Mouse (Mus musculus) stomach, postnatal 0 days (tissue): Measurements from ENCODE around the gene Dock2. TPM values are rescaled to one million over a fixed set of nuclear protein-coding genes. Genes with fewer than 3 reads are reported as not detected.

Experiments
- ATAC-seq: fragments of 200-750 bp; cut with Nextera tagmentation; 2 replicates; pipeline ENCODE4 v1.8.0; 2017; ENCODE audit not compliant: low FRiP score, low TSS enrichment
- DNase-seq: peaks from one replicate; pipeline ENCODE4 v3.0.0-alpha.2; 2016; ENCODE audit warnings: low spot score
- H3K27ac ChIP-seq: fragments of 300-500 bp; sonication (generic); replicated peaks from 2 replicates; pipeline ENCODE4 v1.5.1; 2014; ENCODE audit warnings: mild to moderate bottlenecking, control low read depth
- H3K27me3 ChIP-seq: fragments of 300-500 bp; sonication (generic); 2 replicates; pipeline ENCODE4 v1.6.1; 2014; ENCODE audit warnings: low read length; ENCODE audit not compliant: control insufficient read depth, insufficient read depth
- H3K36me3 ChIP-seq: fragments of 300-500 bp; sonication (generic); 2 replicates; pipeline ENCODE4 v1.6.1; 2014; ENCODE audit warnings: low read length, mixed read lengths; ENCODE audit not compliant: control insufficient read depth, insufficient read depth
- H3K4me1 ChIP-seq: fragments of 300-500 bp; sonication (generic); replicated peaks from 2 replicates; pipeline ENCODE4 v1.6.1; 2014; ENCODE audit warnings: antibody characterized with exemption; ENCODE audit not compliant: control insufficient read depth, insufficient read depth
- H3K4me2 ChIP-seq: fragments of 300-500 bp; sonication (generic); replicated peaks from 2 replicates; pipeline ENCODE4 v1.6.1; 2014; ENCODE audit warnings: low read depth, mild to moderate bottlenecking, control low read depth, moderate library complexity
- H3K4me3 ChIP-seq: fragments of 300-500 bp; sonication (generic); 2 replicates; pipeline ENCODE4 v1.5.1; 2014; ENCODE audit warnings: low read depth, low read length, control low read depth
- H3K9ac ChIP-seq: fragments of 300-500 bp; sonication (generic); 2 replicates; pipeline ENCODE4 v1.6.1; 2014; ENCODE audit warnings: mild to moderate bottlenecking, low read length, control low read depth, mixed read lengths
- H3K9me3 ChIP-seq: fragments of 300-500 bp; sonication (generic); 2 replicates; pipeline ENCODE4 v1.6.1; 2016; ENCODE audit warnings: low read length; ENCODE audit not compliant: control insufficient read depth
- CTCF ChIP-seq: IDR thresholded peaks from 2 replicates; pipeline ENCODE4 v1.5.1; 2016; ENCODE audit warnings: antibody characterized with exemption, low read depth, mild to moderate bottlenecking, moderate library complexity
- EP300 ChIP-seq: optimal IDR thresholded peaks from 2 replicates; pipeline ENCODE3; 2016; ENCODE audit warnings: antibody characterized with exemption
- WGBS: fragments of 180-500 bp; shearing (Covaris S2); extraction: QIAGEN DNeasy Blood & Tissue Kit; methylation state at CpG from one replicate; pipeline ENCODE4 v1.1.7; 2014; 5-methylcytosine and 5-hydroxymethylcytosine counted together
- polyA plus RNA-seq: library from polyadenylated mRNA; unstranded; fragments of >200 nt; fragmentation: Nextera tagmentation; extraction: Ambion mirVana; gene quantifications from 2 replicates; pipeline ENCODE4 v1.2.1, GENCODE M21; 2015

The Dock2 gene
- polyA plus RNA-seq, 1 experiment from 2014 or later, result 1.0 TPM

DNA sequence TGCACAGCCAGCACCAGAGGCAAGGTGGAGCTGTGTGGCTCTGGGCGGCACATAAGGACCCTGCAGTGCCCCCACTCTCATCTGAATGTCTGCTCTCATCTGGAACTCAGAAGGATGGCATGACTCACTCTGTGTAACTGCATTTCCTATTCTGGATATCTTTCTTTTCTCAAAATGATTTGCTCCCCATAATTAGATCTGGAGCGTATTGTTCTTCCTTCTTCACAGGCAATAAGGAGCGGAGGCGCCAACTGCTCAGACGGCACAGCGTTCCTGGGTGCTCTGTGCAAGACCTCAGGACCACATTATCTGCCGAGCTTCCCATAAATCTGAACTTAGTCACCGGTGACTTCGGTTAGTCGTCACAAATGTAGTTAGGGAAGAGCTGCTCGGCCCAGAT, 75.4 kb downstream of the Dock2 start:
- TF ChIP-seq EP300, result no peak
- TF ChIP-seq CTCF, result no peak
- Histone ChIP-seq H3K4me3 (no peak overlapping the region), H3K4me1 (no peaks in the 10 kb centered on the region), H3K27ac (no peak overlapping the region), H3K9ac (no peak overlapping the region), H3K36me3 (no peaks in the 10 kb centered on the region), H3K27me3 (no peaks in the 10 kb centered on the region), H3K4me2 (no peak overlapping the region), H3K9me3 (no peaks in the 10 kb centered on the region)
- 80% methylated on average over 11 of the region's 11 CpGs for WGBS
- DNase-seq (no peak), ATAC-seq (no peak)

DNA sequence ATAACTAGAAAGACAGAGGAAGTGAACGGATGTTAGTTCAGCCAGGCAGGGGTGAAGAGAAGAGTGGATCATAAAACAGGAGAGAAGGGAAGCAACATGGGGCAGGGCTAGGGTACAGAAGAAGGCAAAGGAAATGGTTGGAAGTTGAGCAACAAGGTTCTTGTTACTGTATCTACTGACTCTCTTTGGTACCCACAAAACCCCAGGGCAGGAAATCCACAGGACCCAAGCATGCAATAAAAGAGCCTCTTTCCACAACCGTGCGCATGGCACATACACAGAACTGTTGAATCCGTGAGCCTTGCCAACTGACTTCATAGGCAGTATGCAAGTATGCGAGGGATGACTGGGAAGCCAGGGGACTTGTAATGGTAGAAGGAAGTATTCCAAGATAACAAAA, 76.3 kb downstream of the Dock2 start:
- WGBS, result 88% methylated on average over 5 of the region's 5 CpGs
- ATAC-seq, result no peak
- no peak overlapping the region for H3K9ac ChIP-seq

DNA sequence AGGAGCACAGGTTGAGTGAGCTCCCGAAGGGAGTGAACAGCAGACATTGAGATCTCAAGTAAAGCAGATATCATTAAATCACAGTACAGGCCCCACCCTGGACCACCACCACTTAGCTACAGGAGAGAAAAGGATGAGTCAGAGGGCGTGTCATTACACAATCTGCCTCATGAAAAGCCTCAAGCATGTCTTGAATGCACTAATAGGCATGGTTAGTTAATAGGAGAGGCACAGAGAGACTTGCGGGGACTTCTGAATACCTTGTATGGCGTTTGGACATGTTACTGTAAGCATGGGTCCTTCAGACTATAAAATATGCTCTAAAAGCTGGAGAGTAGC, 78.6 kb downstream of the Dock2 start:
- Histone ChIP-seq H3K9me3 (no peaks in the 10 kb centered on the region), H3K36me3 (no peaks in the 10 kb centered on the region), H3K27ac (no peak overlapping the region), H3K4me2 (no peak overlapping the region), H3K4me1 (no peaks in the 10 kb centered on the region), H3K4me3 (no peak overlapping the region), H3K27me3 (no peaks in the 10 kb centered on the region), H3K9ac (no peak overlapping the region)
- DNase-seq (no peak), ATAC-seq (no peak)
- WGBS, result 50% methylated on average over 4 of the region's 4 CpGs
- no peak for TF ChIP-seq EP300
- no peak for TF ChIP-seq CTCF

More for the DNA sequence above, 76.3 kb downstream of the Dock2 start:
- no peak overlapping the region for H3K4me2 ChIP-seq
- no peak overlapping the region for H3K27ac ChIP-seq
- no peaks in the 10 kb centered on the region for H3K36me3 ChIP-seq
- no peaks in the 10 kb centered on the region for H3K27me3 ChIP-seq
- no peak overlapping the region for H3K4me3 ChIP-seq
- H3K9me3 ChIP-seq, result no peaks in the 10 kb centered on the region
- TF ChIP-seq EP300 (no peak), CTCF (no peak)
- no peaks in the 10 kb centered on the region for H3K4me1 ChIP-seq
- no peak for DNase-seq

DNA sequence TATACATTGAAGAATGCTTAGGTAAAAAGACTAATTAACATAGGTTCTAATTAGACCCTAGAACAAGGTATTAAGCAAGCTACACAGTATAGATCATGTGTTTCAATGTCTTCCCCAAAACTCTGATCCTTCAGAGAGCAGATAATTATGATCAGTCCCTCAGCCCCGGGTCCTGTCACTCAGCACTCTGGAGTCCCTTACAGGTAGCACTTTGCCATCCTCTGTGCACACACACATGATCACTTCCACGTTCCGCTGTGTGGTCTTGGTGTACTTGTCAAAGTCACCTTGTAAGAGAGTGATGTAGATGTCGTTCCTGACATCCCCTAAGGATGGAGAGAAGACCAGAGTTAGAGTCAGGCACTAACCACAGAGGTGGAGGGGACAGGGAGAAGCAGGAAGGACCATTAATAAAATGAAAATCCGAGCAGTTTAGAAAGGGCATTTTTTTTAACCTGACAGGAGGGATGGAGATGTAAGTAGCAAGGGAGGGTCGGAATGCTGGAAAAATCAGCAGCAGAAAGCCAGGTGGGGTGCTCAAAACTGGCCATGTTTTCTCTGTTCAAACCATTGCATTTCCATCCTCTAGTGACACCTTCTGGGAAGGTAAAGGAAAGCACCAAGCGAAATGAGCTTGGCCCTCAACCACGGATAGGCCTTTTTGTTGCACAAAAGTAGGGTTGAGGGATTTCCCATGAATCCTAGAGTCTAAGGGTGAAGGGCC, 79.1 kb downstream of the Dock2 start:
- no peak overlapping the region for H3K4me3 ChIP-seq
- H3K36me3 ChIP-seq, result no peaks in the 10 kb centered on the region
- ATAC-seq (no peak), DNase-seq (no peak)
- H3K27ac ChIP-seq, result no peak overlapping the region
- no peak overlapping the region for H3K9ac ChIP-seq
- H3K27me3 ChIP-seq, result no peaks in the 10 kb centered on the region
- H3K9me3 ChIP-seq, result no peaks in the 10 kb centered on the region
- no peak for TF ChIP-seq EP300
- peak; percentile 32 for TF ChIP-seq CTCF
- H3K4me1 ChIP-seq, result no peaks in the 10 kb centered on the region
- H3K4me2 ChIP-seq, result no peak overlapping the region
- 55% methylated on average over 8 of the region's 8 CpGs for WGBS

DNA sequence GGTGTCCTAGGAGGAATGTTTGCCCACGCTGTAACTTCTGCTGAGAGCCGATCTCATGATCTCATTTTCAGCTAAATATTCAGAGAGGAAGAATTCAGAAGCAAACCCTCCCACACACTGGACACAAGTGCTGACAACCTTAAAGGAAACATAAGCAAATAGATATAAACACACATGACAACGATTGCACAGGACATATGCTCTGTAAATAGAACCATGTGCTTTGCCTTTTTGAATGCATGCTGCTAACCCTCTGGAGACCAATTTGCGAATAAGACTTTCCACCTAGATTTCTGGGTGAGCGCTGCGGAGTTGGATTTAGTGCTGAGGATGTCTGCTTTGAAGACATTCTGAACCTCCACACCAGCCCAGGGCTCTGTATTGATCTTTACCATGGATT, 79.8 kb downstream of the Dock2 start:
- DNase-seq, result no peak
- no peaks in the 10 kb centered on the region for H3K9me3 ChIP-seq
- no peak overlapping the region for H3K4me2 ChIP-seq
- no peak overlapping the region for H3K9ac ChIP-seq
- no peaks in the 10 kb centered on the region for H3K36me3 ChIP-seq
- ATAC-seq, result no peak
- no peaks in the 10 kb centered on the region for H3K4me1 ChIP-seq
- H3K27ac ChIP-seq, result no peak overlapping the region
- no peaks in the 10 kb centered on the region for H3K27me3 ChIP-seq
- WGBS, result 50% methylated on average over 6 of the region's 6 CpGs
- no peak overlapping the region for H3K4me3 ChIP-seq
- no peak for TF ChIP-seq EP300
- TF ChIP-seq CTCF, result no peak

DNA sequence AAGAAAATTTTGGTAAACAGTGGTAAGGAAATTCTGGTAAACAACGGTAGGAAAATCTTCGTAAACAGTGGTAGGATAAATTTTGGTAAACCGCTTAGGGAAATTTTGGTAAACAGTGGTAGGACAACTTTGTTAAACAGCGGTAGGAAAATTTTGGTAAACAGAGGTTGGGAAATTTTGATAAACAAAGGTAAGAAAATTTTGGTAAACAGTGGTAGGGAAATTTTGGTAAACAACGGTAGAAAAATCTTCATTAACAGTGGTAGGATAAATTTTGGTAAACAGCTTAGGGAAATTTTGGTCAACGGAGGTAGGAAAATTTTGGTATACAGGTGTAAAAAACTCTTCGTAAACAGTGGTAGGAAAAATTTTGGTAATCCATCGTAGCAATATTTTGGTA, 101.9 kb downstream of the Dock2 start:
- ATAC-seq (peak; percentile 56; the same call in 1 of the 2 replicates), DNase-seq (no peak)
- no peak overlapping the region for H3K9ac ChIP-seq
- no peak overlapping the region for H3K27ac ChIP-seq
- WGBS, result 55% methylated on average over 8 of the region's 8 CpGs
- no peak overlapping the region for H3K4me3 ChIP-seq
- H3K4me1 ChIP-seq, result no peaks in the 10 kb centered on the region
- peaks cover 7% of the 10 kb centered on the region for H3K9me3 ChIP-seq
- H3K36me3 ChIP-seq, result no peaks in the 10 kb centered on the region
- H3K4me2 ChIP-seq, result no peak overlapping the region
- no peaks in the 10 kb centered on the region for H3K27me3 ChIP-seq
- no peak for TF ChIP-seq EP300
- no peak for TF ChIP-seq CTCF
